Mouse (Mus musculus): Measurements from ENCODE around the gene Svep1. TPM values are rescaled to one million over a fixed set of nuclear protein-coding genes. Genes with fewer than 3 reads are reported as not detected.

Svep1 gene
- polyA plus RNA-seq, 1 experiment from 2014 or later = 2.6 TPM

DNA sequence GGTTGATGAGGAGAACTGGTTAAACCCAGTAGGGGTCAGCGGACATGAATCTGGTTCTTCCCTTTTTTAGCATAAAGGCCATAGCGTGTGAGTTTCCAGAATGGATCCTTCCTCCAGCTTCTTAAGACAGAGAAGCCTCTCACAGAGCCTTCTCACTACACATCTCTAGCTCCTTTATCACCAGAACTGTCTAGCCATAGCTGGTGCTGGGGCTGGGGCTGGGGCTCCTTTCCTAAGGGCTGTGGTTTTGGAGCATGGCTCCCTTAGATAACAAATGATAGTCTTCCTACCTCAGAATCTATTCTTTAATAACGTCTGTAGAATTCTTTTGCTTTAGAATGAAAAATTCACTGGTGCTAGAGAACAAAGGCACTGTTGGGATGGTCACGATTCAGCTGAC is 76.8 kb downstream of the Svep1 start:
- H3K27me3 ChIP-seq (ENCODE audit: control insufficient read depth, insufficient read depth, low read length) = no peaks in the 10 kb centered on the region
- no peak for DNase-seq (ENCODE audit: low spot score)
- TF ChIP-seq CTCF (IDR thresholded peaks at IDR 0.05; ENCODE audit: low read depth) (no peak), EP300 (optimal IDR thresholded peaks at IDR 0.05) (no peak)
- no peak for ATAC-seq (ENCODE audit: low FRiP score, low TSS enrichment)
- no peak overlapping the region for H3K4me3 ChIP-seq (ENCODE audit: low read depth, low read length)
- H3K4me2 ChIP-seq (replicated peaks; ENCODE audit: low read depth) = no peak overlapping the region
- no peaks in the 10 kb centered on the region for H3K36me3 ChIP-seq (ENCODE audit: control insufficient read depth, insufficient read depth, low read length)
- no peaks in the 10 kb centered on the region for H3K9me3 ChIP-seq (ENCODE audit: control insufficient read depth, low read length)
- no peak overlapping the region for H3K27ac ChIP-seq (replicated peaks)
- no peak overlapping the region for H3K9ac ChIP-seq (ENCODE audit: low read length)
- H3K4me1 ChIP-seq (replicated peaks; ENCODE audit: control insufficient read depth, insufficient read depth) = no peaks in the 10 kb centered on the region
- WGBS = 80% methylated on average over 4 of the region's 4 CpGs

DNA sequence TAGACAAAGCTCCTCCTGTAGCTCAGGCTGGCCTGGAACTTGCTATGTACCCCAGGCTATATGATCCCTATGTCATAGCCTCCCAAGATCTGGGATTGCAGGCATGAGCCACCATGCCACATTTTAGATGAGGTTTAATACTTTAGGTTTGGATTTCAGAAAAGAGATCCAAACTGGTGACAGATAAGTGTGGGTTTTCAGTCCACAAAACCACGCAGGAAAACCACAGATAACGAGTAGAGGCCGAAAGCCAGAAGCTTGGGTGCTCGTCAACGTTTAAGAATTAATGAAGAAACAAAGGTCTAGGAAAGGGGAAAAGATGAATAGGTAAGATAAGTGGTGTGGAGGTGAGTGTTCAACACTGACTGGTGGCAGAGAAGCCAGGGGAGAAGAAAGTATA is 79.6 kb downstream of the Svep1 start:
- ATAC-seq (ENCODE audit: low FRiP score, low TSS enrichment) = no peak
- no peak overlapping the region for H3K4me3 ChIP-seq (ENCODE audit: low read depth, low read length)
- WGBS = 87% methylated on average over 5 of the region's 5 CpGs
- no peaks in the 10 kb centered on the region for H3K36me3 ChIP-seq (ENCODE audit: control insufficient read depth, insufficient read depth, low read length)
- no peaks in the 10 kb centered on the region for H3K9me3 ChIP-seq (ENCODE audit: control insufficient read depth, low read length)
- H3K4me1 ChIP-seq (replicated peaks; ENCODE audit: control insufficient read depth, insufficient read depth) = no peaks in the 10 kb centered on the region
- TF ChIP-seq CTCF (IDR thresholded peaks at IDR 0.05; ENCODE audit: low read depth) (no peak), EP300 (optimal IDR thresholded peaks at IDR 0.05) (no peak)
- no peaks in the 10 kb centered on the region for H3K27me3 ChIP-seq (ENCODE audit: control insufficient read depth, insufficient read depth, low read length)
- no peak for DNase-seq (ENCODE audit: low spot score)
- no peak overlapping the region for H3K9ac ChIP-seq (ENCODE audit: low read length)
- no peak overlapping the region for H3K27ac ChIP-seq (replicated peaks)
- H3K4me2 ChIP-seq (replicated peaks; ENCODE audit: low read depth) = no peak overlapping the region

- no peak overlapping the region for H3K27ac ChIP-seq (replicated peaks)
- TF ChIP-seq CTCF (IDR thresholded peaks at IDR 0.05; ENCODE audit: low read depth) (no peak), EP300 (optimal IDR thresholded peaks at IDR 0.05) (no peak)
- H3K36me3 ChIP-seq (ENCODE audit: control insufficient read depth, insufficient read depth, low read length) = no peaks in the 10 kb centered on the region
- DNase-seq (ENCODE audit: low spot score) (no peak), ATAC-seq (ENCODE audit: low FRiP score, low TSS enrichment) (no peak)
- no peak overlapping the region for H3K4me2 ChIP-seq (replicated peaks; ENCODE audit: low read depth)
- no peaks in the 10 kb centered on the region for H3K4me1 ChIP-seq (replicated peaks; ENCODE audit: control insufficient read depth, insufficient read depth)
- H3K9me3 ChIP-seq (ENCODE audit: control insufficient read depth, low read length) = no peaks in the 10 kb centered on the region
- H3K9ac ChIP-seq (ENCODE audit: low read length) = no peak overlapping the region
- H3K4me3 ChIP-seq (ENCODE audit: low read depth, low read length) = no peak overlapping the region
- H3K27me3 ChIP-seq (ENCODE audit: control insufficient read depth, insufficient read depth, low read length) = no peaks in the 10 kb centered on the region
- 73% methylated on average over 8 of the region's 8 CpGs for WGBS
Measured at GRCm38 (mm10) chr4:58115452-58115851, 91.2 kb downstream of the Svep1 start.

DNA sequence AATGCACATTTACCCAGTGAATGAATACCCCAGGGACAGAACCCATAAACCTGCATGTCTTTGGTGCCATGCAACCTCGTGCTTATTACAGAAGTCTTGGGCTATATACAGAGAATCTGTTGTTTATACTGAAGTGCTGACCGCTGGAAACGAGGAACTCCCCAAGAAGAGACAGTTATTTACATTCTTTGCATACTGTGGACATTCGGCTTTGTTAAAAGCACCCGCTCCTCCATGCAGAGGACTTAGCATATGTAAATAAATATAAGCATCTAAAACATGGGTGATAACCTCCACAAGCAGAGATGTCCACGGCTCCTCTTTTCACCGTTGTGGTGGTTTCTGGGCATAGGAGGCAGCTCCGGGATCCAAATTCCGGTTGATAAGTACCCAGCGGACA is 95.7 kb downstream of the Svep1 start:
- H3K27ac ChIP-seq (replicated peaks) = no peak overlapping the region
- no peak overlapping the region for H3K9ac ChIP-seq (ENCODE audit: low read length)
- TF ChIP-seq CTCF (IDR thresholded peaks at IDR 0.05; ENCODE audit: low read depth) = no peak
- TF ChIP-seq EP300 (optimal IDR thresholded peaks at IDR 0.05) = no peak
- H3K4me2 ChIP-seq (replicated peaks; ENCODE audit: low read depth) = no peak overlapping the region
- no peaks in the 10 kb centered on the region for H3K27me3 ChIP-seq (ENCODE audit: control insufficient read depth, insufficient read depth, low read length)
- ATAC-seq (ENCODE audit: low FRiP score, low TSS enrichment) = no peak
- H3K4me3 ChIP-seq (ENCODE audit: low read depth, low read length) = no peak overlapping the region
- no peaks in the 10 kb centered on the region for H3K4me1 ChIP-seq (replicated peaks; ENCODE audit: control insufficient read depth, insufficient read depth)
- H3K36me3 ChIP-seq (ENCODE audit: control insufficient read depth, insufficient read depth, low read length) = no peaks in the 10 kb centered on the region
- DNase-seq (ENCODE audit: low spot score) = no peak
- WGBS = 33% methylated on average over 10 of the region's 10 CpGs
- H3K9me3 ChIP-seq (ENCODE audit: control insufficient read depth, low read length) = no peaks in the 10 kb centered on the region

DNA sequence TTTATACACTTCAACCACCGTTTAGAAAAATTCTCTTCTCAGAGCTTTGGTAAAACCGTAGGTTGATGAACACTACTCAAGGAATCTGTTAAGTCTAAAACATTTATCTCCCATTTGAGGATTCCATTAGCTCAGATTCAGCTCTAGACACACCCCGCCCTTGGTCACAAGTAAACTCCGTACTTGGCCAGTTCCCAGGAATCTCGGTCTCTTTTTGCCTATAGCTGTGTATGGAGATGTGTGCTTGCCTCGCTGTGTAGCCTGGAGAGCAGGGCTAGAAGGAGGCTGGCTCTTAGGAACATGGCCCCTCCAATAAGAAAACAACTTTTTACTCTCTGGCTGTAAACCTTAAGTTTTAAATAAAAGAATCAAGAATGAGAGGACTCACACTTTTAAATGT is 96.9 kb downstream of the Svep1 start:
- H3K27ac ChIP-seq (replicated peaks) = no peak overlapping the region
- H3K36me3 ChIP-seq (ENCODE audit: control insufficient read depth, insufficient read depth, low read length) = no peaks in the 10 kb centered on the region
- TF ChIP-seq CTCF (IDR thresholded peaks at IDR 0.05; ENCODE audit: low read depth) = no peak
- no peak for TF ChIP-seq EP300 (optimal IDR thresholded peaks at IDR 0.05)
- no peak overlapping the region for H3K4me3 ChIP-seq (ENCODE audit: low read depth, low read length)
- H3K9ac ChIP-seq (ENCODE audit: low read length) = no peak overlapping the region
- DNase-seq (ENCODE audit: low spot score) (no peak), ATAC-seq (ENCODE audit: low FRiP score, low TSS enrichment) (no peak)
- H3K4me2 ChIP-seq (replicated peaks; ENCODE audit: low read depth) = no peak overlapping the region
- H3K9me3 ChIP-seq (ENCODE audit: control insufficient read depth, low read length) = no peaks in the 10 kb centered on the region
- 58% methylated on average over 6 of the region's 6 CpGs for WGBS
- no peaks in the 10 kb centered on the region for H3K27me3 ChIP-seq (ENCODE audit: control insufficient read depth, insufficient read depth, low read length)
- H3K4me1 ChIP-seq (replicated peaks; ENCODE audit: control insufficient read depth, insufficient read depth) = no peaks in the 10 kb centered on the region

DNA sequence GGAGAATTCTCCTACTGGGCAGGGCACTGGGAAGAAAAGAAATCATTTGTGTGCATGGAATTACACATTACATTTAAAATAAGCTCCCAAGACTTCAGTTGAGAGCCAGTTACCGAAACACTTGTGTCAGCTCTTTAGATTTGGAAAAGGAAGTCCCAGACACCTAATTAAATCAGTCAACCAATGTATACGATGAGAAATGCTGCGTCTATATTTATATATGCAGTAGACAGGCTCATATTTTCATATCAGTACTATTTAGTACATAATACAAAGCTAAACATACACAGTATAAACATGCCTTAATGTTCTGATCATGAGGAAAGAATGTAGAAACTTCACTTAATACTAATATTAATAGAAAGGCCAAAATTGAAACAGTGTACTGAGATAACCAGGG is 98.3 kb downstream of the Svep1 start:
- ATAC-seq (ENCODE audit: low FRiP score, low TSS enrichment) (no peak), DNase-seq (ENCODE audit: low spot score) (no peak)
- TF ChIP-seq CTCF (IDR thresholded peaks at IDR 0.05; ENCODE audit: low read depth) (no peak), EP300 (optimal IDR thresholded peaks at IDR 0.05) (no peak)
- no peaks in the 10 kb centered on the region for H3K36me3 ChIP-seq (ENCODE audit: control insufficient read depth, insufficient read depth, low read length)
- no peaks in the 10 kb centered on the region for H3K27me3 ChIP-seq (ENCODE audit: control insufficient read depth, insufficient read depth, low read length)
- H3K4me1 ChIP-seq (replicated peaks; ENCODE audit: control insufficient read depth, insufficient read depth) = no peaks in the 10 kb centered on the region
- no peak overlapping the region for H3K9ac ChIP-seq (ENCODE audit: low read length)
- no peaks in the 10 kb centered on the region for H3K9me3 ChIP-seq (ENCODE audit: control insufficient read depth, low read length)
- no peak overlapping the region for H3K27ac ChIP-seq (replicated peaks)
- no peak overlapping the region for H3K4me2 ChIP-seq (replicated peaks; ENCODE audit: low read depth)
- no peak overlapping the region for H3K4me3 ChIP-seq (ENCODE audit: low read depth, low read length)
- WGBS = 57% methylated on average over 3 of the region's 3 CpGs
